Mouse (Mus musculus) kidney, adult 2 months (tissue): Measurements from ENCODE around the gene Tollip.

Experiments used
- CTCF ChIP-seq: fragments of 200-500 bp; conservative IDR thresholded peaks from 2 replicates; pipeline ENCODE4 v1.5.1; 2011; ENCODE audit warnings: low read depth, mild to moderate bottlenecking, control low read depth, low read length, moderate library complexity, mixed read lengths; ENCODE audit not compliant: insufficient read depth, insufficient read length
- POLR2A ChIP-seq: fragments of 200-500 bp; IDR thresholded peaks from one replicate; pipeline ENCODE4 v1.6.1; 2011; ENCODE audit warnings: low read depth, low read length, control low read depth

- TF ChIP-seq POLR2A (no peak), CTCF (peak; percentile 43)
Observed at GRCm38 (mm10) chr7:141870553-141870952, 47.8 kb downstream of the Tollip start.
